Comparison of ENCODE assay signal across 8 mouse cellular contexts in the genomic region with DNA sequence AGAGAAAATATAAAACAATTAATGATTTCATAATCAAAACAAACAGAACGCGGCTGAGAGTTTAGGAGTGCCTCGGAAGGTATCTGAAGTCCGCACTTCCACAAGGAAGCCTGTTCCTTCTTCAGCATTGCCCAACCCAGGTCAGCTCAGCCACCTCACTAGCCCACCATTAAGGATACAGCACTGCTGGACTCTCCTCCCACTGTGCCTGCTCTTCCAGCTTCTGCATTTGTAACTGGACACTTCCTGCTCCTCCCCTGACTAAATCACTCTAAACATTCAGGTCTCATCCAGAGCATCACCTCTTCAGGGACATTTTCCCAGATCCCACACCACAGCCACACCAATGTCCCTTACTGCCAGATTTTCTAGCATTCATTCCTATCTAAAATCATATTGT. TPM values are rescaled to one million over a fixed set of nuclear protein-coding genes. Genes with fewer than 3 reads are reported as not detected.
DNase-seq lines count a peak whose midpoint lies in the region; ATAC-seq and TF ChIP-seq lines count a peak whose summit lies in the region.

No protein-coding gene starts in this region.

- H3K36me3 ChIP-seq in forebrain, postnatal 0 days (ENCODE audit: insufficient read depth) = no peaks in the 10 kb centered on the region
- H3K36me3 ChIP-seq in limb, embryonic 15.5 days = no peaks in the 10 kb centered on the region
- H3K36me3 ChIP-seq in midbrain, embryonic 15.5 days (replicated peaks) = no peaks in the 10 kb centered on the region

- no peak overlapping the region for H3K27ac ChIP-seq in forebrain, postnatal 0 days (ENCODE audit: low read depth, low read length)
- H3K27ac ChIP-seq in limb, embryonic 15.5 days = no peak overlapping the region
- H3K27ac ChIP-seq in midbrain, embryonic 15.5 days = no peak overlapping the region

- H3K4me3 ChIP-seq in forebrain, postnatal 0 days (ENCODE audit: low read depth, low read length) = peak overlapping the region; percentile 94
- H3K4me3 ChIP-seq in limb, embryonic 15.5 days = peak overlapping the region; percentile 75; the same call in 1 of the 2 replicates
- peak overlapping the region; percentile 58 for H3K4me3 ChIP-seq in midbrain, embryonic 15.5 days

- H3K9me3 ChIP-seq in forebrain, postnatal 0 days (ENCODE audit: low read length) = no peaks in the 10 kb centered on the region
- no peaks in the 10 kb centered on the region for H3K9me3 ChIP-seq in limb, embryonic 15.5 days
- no peaks in the 10 kb centered on the region for H3K9me3 ChIP-seq in midbrain, embryonic 15.5 days

- no peaks in the 10 kb centered on the region for H3K27me3 ChIP-seq in forebrain, postnatal 0 days (ENCODE audit: insufficient read depth, low read length)
- no peaks in the 10 kb centered on the region for H3K27me3 ChIP-seq in limb, embryonic 15.5 days
- no peaks in the 10 kb centered on the region for H3K27me3 ChIP-seq in midbrain, embryonic 15.5 days (replicated peaks)

- 63% methylated on average over 4 of the region's 4 CpGs for WGBS in forebrain, postnatal 0 days
- 33% methylated on average over 4 of the region's 4 CpGs for WGBS in limb, embryonic 15.5 days
- 64% methylated on average over 4 of the region's 4 CpGs for WGBS in midbrain, embryonic 15.5 days

- no peak for TF ChIP-seq CTCF in forebrain, postnatal 0 days (IDR thresholded peaks at IDR 0.05; ENCODE audit: low read depth)

- peaks cover 13% of the 10 kb centered on the region for H3K4me1 ChIP-seq in forebrain, postnatal 0 days (ENCODE audit: insufficient read depth)
- peaks cover 10% of the 10 kb centered on the region for H3K4me1 ChIP-seq in limb, embryonic 15.5 days
- H3K4me1 ChIP-seq in midbrain, embryonic 15.5 days = peaks cover 25% of the 10 kb centered on the region

- peak; percentile 11 for DNase-seq in urinary bladder, postnatal 25 days (ENCODE audit: low spot score)
- DNase-seq in urinary bladder, adult 2 months (ENCODE audit: low spot score) = no peak
- DNase-seq in forebrain, postnatal 0 days = no peak
- no peak for DNase-seq in adrenal gland, postnatal 14 days
- no peak for DNase-seq in right cerebral cortex, adult 2 months (ENCODE audit: low spot score in 2 of 2)
- no peak for DNase-seq in layer of hippocampus, postnatal 10 days (ENCODE audit: low spot score in 2 of 2)

- no peak for ATAC-seq in forebrain, postnatal 0 days
- ATAC-seq in limb, embryonic 15.5 days (ENCODE audit: insufficient number of reproducible peaks, low FRiP score, low TSS enrichment, low read depth) = no peak
- ATAC-seq in midbrain, embryonic 15.5 days (replicated peaks) = no peak

- H3K4me2 ChIP-seq in forebrain, postnatal 0 days (ENCODE audit: low read depth) = peak overlapping the region; percentile 71
- peak overlapping the region; percentile 41; the same call in 1 of the 2 replicates for H3K4me2 ChIP-seq in limb, embryonic 15.5 days
- H3K4me2 ChIP-seq in midbrain, embryonic 15.5 days = peak overlapping the region; percentile 57

- peak overlapping the region; percentile 96 for H3K9ac ChIP-seq in forebrain, postnatal 0 days
- H3K9ac ChIP-seq in limb, embryonic 15.5 days = no peak overlapping the region
- peak overlapping the region; percentile 43; the same call in 1 of the 2 replicates for H3K9ac ChIP-seq in midbrain, embryonic 15.5 days

RNA-seq across cellular contexts. Expression of a gene that starts 1.4 kb away (rescaled TPM):
- polyA plus RNA-seq in urinary bladder, adult 2 months (2012; rRNA removed) = 60.0 and 69.5 TPM in 2 replicates
- 106 and 119 TPM in 2 replicates for total RNA-seq in forebrain, postnatal 0 days (2014; rRNA removed)
- polyA plus RNA-seq in forebrain, postnatal 0 days (2015; fragmentation: Nextera tagmentation; extraction: Ambion mirVana) = 180 and 199 TPM in 2 replicates
- 78.7 and 82.6 TPM in 2 replicates for polyA plus RNA-seq in limb, embryonic 15.5 days (2015; fragmentation: Nextera tagmentation; extraction: Ambion mirVana)
- polyA plus RNA-seq in midbrain, embryonic 15.5 days (2015; fragmentation: Nextera tagmentation; extraction: Ambion mirVana) = 204 and 208 TPM in 2 replicates
- total RNA-seq in adrenal gland, postnatal 14 days (2021) = 26.9 and 27.8 TPM in 2 replicates
- total RNA-seq in layer of hippocampus, postnatal 10 days (2021) = 10 to 100 TPM; 77.2 to 90.6 TPM
